Mouse (Mus musculus) MEL (cell line): ENCODE results near the gene Cbarp. TPM values are rescaled to one million over a fixed set of nuclear protein-coding genes. Genes with fewer than 3 reads are reported as not detected.
A peak's percentile ranks its signal among the peaks of the same experiment; 100 is the strongest.

ENCODE experiments used
- DNase-seq: peaks from one replicate; pipeline ENCODE4 v3.0.0; 2011; ENCODE audit warnings: low read depth, low spot score
- H3K27ac ChIP-seq: 2 replicates; pipeline ENCODE4 v1.5.1; 2012; ENCODE audit warnings: low read depth, mild to moderate bottlenecking, control low read depth, low read length, moderate library complexity; ENCODE audit not compliant: control insufficient read depth
- H3K27me3 ChIP-seq, 2 experiments: fragments of 150-350 bp in 1 of 2; sonication (generic) in 1 of 2; 2 replicates each; pipeline ENCODE4 v1.6.1; 2012; ENCODE audit warnings: low read length in 2 of 2, mild to moderate bottlenecking in 2 of 2, improper control_type of control experiment in 1 of 2, moderate library complexity in 1 of 2; ENCODE audit not compliant: insufficient read depth in 2 of 2, control insufficient read depth in 1 of 2
- H3K36me3 ChIP-seq, 2 experiments: 2 replicates each; pipeline ENCODE4 v1.6.1; 2012 to 2014; ENCODE audit warnings: low read length in 2 of 2, improper control_type of control experiment in 1 of 2, inconsistent platforms in 1 of 2, mild to moderate bottlenecking in 1 of 2; ENCODE audit not compliant: insufficient read depth in 2 of 2, control insufficient read depth in 1 of 2
- H3K4me1 ChIP-seq, 2 experiments: fragments of 150-350 bp in 1 of 2; sonication (generic) in 1 of 2; 2 replicates each; pipeline ENCODE4 v1.6.1; 2012; ENCODE audit warnings: low read length in 2 of 2, improper control_type of control experiment in 1 of 2, mild to moderate bottlenecking in 1 of 2; ENCODE audit not compliant: insufficient read depth in 2 of 2, control insufficient read depth in 1 of 2
- H3K4me3 ChIP-seq, 2 experiments: fragments of 150-350 bp in 1 of 2; sonication (generic) in 1 of 2; 2 replicates each; pipeline ENCODE4 v1.5.1; 2012; ENCODE audit warnings: low read depth in 2 of 2, low read length in 2 of 2, mild to moderate bottlenecking in 2 of 2, moderate library complexity in 2 of 2, control low read depth in 1 of 2, improper control_type of control experiment in 1 of 2; ENCODE audit not compliant: control insufficient read depth in 1 of 2, insufficient read depth in 1 of 2
- H3K79me2 ChIP-seq: 2 replicates; pipeline ENCODE4 v1.6.1; 2012; ENCODE audit warnings: mild to moderate bottlenecking, low read length, moderate library complexity; ENCODE audit not compliant: control insufficient read depth, poor library complexity, insufficient read depth
- H3K9ac ChIP-seq: 2 replicates; pipeline ENCODE4 v1.6.1; 2012; ENCODE audit warnings: low read depth, mild to moderate bottlenecking, control low read depth, low read length, moderate library complexity; ENCODE audit not compliant: control insufficient read depth, poor library complexity, severe bottlenecking
- H3K9me3 ChIP-seq: fragments of 150-350 bp; sonication (generic); replicated peaks from 2 replicates; pipeline ENCODE4 v1.6.1; 2012; ENCODE audit warnings: mild to moderate bottlenecking, low read length, improper control_type of control experiment, moderate library complexity; ENCODE audit not compliant: insufficient read depth
- CTCF ChIP-seq, 3 experiments: IDR thresholded peaks in 2 of 3; conservative IDR thresholded peaks in 1 of 3; 2 replicates each; pipeline ENCODE4 v1.5.1; 2011 to 2012; ENCODE audit warnings: low read length in 3 of 3, low read depth in 2 of 3, mild to moderate bottlenecking in 2 of 3, improper control_type of control experiment in 1 of 3, inconsistent platforms in 1 of 3, mixed read lengths in 1 of 3, moderate library complexity in 1 of 3; ENCODE audit not compliant: control insufficient read depth in 1 of 3, insufficient read depth in 1 of 3, poor library complexity in 1 of 3, severe bottlenecking in 1 of 3
- EP300 ChIP-seq, 2 experiments: IDR thresholded peaks; 2 replicates each; pipeline ENCODE4 v1.6.1; 2011; ENCODE audit warnings: improper control_type of control experiment in 2 of 2, low read length in 2 of 2, low read depth in 1 of 2, mild to moderate bottlenecking in 1 of 2
- HCFC1 ChIP-seq: IDR thresholded peaks from 2 replicates; pipeline ENCODE4 v1.6.1; 2012; ENCODE audit warnings: low read depth, mild to moderate bottlenecking, inconsistent platforms, low read length, improper control_type of control experiment, moderate library complexity
- JUND ChIP-seq: IDR thresholded peaks from 2 replicates; pipeline ENCODE4 v1.6.1; 2011; ENCODE audit warnings: low read depth, mild to moderate bottlenecking, improper control_type of control experiment, low read length
- MEF2A ChIP-seq: IDR thresholded peaks from 2 replicates; pipeline ENCODE4 v1.6.1; 2014; ENCODE audit warnings: low read depth, mild to moderate bottlenecking, inconsistent platforms, low read length, improper control_type of control experiment; ENCODE audit not compliant: poor library complexity, insufficient replicate concordance, severe bottlenecking; ENCODE audit errors: extremely low read depth
- MYC ChIP-seq: IDR thresholded peaks from 2 replicates; pipeline ENCODE4 v1.6.1; 2011; ENCODE audit warnings: low read depth, mild to moderate bottlenecking, low read length, improper control_type of control experiment, moderate library complexity
- NELFE ChIP-seq: IDR thresholded peaks from 2 replicates; pipeline ENCODE4 v1.6.1; 2011; ENCODE audit warnings: low read depth, low read length, improper control_type of control experiment
- POLR2AphosphoS2 ChIP-seq: IDR thresholded peaks from 2 replicates; pipeline ENCODE4 v1.6.1; 2011; ENCODE audit warnings: low read length, improper control_type of control experiment
- TAL1 ChIP-seq: IDR thresholded peaks from 2 replicates; pipeline ENCODE4 v1.6.1; 2012; ENCODE audit warnings: mild to moderate bottlenecking, inconsistent platforms, low read length, moderate library complexity, mixed read lengths
- TCF12 ChIP-seq: IDR thresholded peaks from 2 replicates; pipeline ENCODE4 v1.6.1; 2014; ENCODE audit warnings: low read depth, mild to moderate bottlenecking, inconsistent platforms, low read length, improper control_type of control experiment, moderate library complexity
- USF1 ChIP-seq: IDR thresholded peaks from 2 replicates; pipeline ENCODE4 v1.6.1; 2014; ENCODE audit warnings: low read depth, mild to moderate bottlenecking, inconsistent platforms, low read length, improper control_type of control experiment, moderate library complexity
- polyA plus RNA-seq, 2 experiments: library from polyadenylated mRNA; stranded (reverse) in 1 of 2; unstranded in 1 of 2; fragments of >175 nt in 1 of 2; fragments of >200 nt in 1 of 2; gene quantifications; 2 replicates each; pipeline versions ENCODE4 v1.2.1 to v1.2.4; 2012; ENCODE audit warnings: low replicate concordance in 2 of 2, low read depth in 1 of 2; ENCODE audit not compliant: insufficient read length in 2 of 2, insufficient read depth in 1 of 2, missing spikeins in 1 of 2
- total RNA-seq: library from RNA; depleted of rRNA; stranded (reverse); fragments of 300-350 nt; gene quantifications from 2 replicates; pipeline ENCODE4 v1.2.3, GENCODE M21; 2012; rRNA removed

The Cbarp gene
- total and polyA plus RNA-seq, 3 experiments, result 6.8 to 19.3 TPM; not detected in 1

GRCm38 (mm10) chr10:80084817-80085487 lies 55.7 kb downstream of the Cbarp start:
- no peaks in the 10 kb centered on the region for H3K9me3 ChIP-seq
- H3K27me3 ChIP-seq, result no peaks in the 10 kb centered on the region
- no peaks in the 10 kb centered on the region; the same call in 1 of the 2 replicates for H3K79me2 ChIP-seq
- DNase-seq, result no peak
- no peak overlapping the region for H3K4me3 ChIP-seq
- H3K4me1 ChIP-seq, result peaks cover 0 to 10% of the 10 kb centered on the region in 2 experiments; a peak in 2 of 4 replicates
- H3K36me3 ChIP-seq, result peaks cover 3 to 6% of the 10 kb centered on the region in 2 experiments; a peak in 3 of 4 replicates
- H3K27ac ChIP-seq, result no peak overlapping the region
- TF ChIP-seq POLR2AphosphoS2 (no peak), HCFC1 (no peak)
- no peak overlapping the region for H3K9ac ChIP-seq

GRCm38 (mm10) chr10:80081075-80081474 lies 59.6 kb downstream of the Cbarp start:
- H3K4me1 ChIP-seq, result peaks cover 0 to 10% of the 10 kb centered on the region in 2 experiments; a peak in 2 of 4 replicates
- no peaks in the 10 kb centered on the region for H3K27me3 ChIP-seq
- peaks cover 3 to 6% of the 10 kb centered on the region in 2 experiments; a peak in 3 of 4 replicates for H3K36me3 ChIP-seq
- H3K27ac ChIP-seq, result no peak overlapping the region
- no peaks in the 10 kb centered on the region for H3K9me3 ChIP-seq
- no peaks in the 10 kb centered on the region for H3K79me2 ChIP-seq
- no peak overlapping the region for H3K4me3 ChIP-seq
- no peak for DNase-seq
- TF ChIP-seq JUND (no peak), USF1 (peak; percentile 37; the same call in 1 of the 2 replicates), TCF12 (no peak), EP300 (IDR thresholded peaks at IDR 0.05; ENCODE audit: low read depth in 1 of 2, low read length in 2 of 2) (0 out of 4 replicates have a peak, but pooled peaks of 1 of the 2 experiments have one; percentile 7), CTCF (IDR thresholded peaks at IDR 0.05 in 2 of 3, conservative IDR thresholded peaks at IDR 0.05 in 1 of 3; ENCODE audit: control insufficient read depth in 1 of 3, insufficient read depth in 1 of 3, low read depth in 2 of 3, low read length in 3 of 3, poor library complexity in 1 of 3, severe bottlenecking in 1 of 3) (no peak; a peak in 1 of 6 replicates), TAL1 (peak; percentile 61), MEF2A (no peak), NELFE (no peak), HCFC1 (no peak), MYC (no peak)
- no peak overlapping the region for H3K9ac ChIP-seq

Other genes starting within 250 kb of the Cbarp start
Only the 30 nearest of the 33 such genes appear.
- gene Gm26602, start 230.0 kb downstream of the Cbarp start, total RNA-seq, result 5.2 and 10.2 TPM in 2 replicates
- gene Gm26602, start 230.0 kb downstream of the Cbarp start, polyA plus RNA-seq, result 1 to 10 TPM in 1 of 2 experiments, not detected in 1; 4.5 TPM
- gene Kiss1r, start 223.9 kb downstream of the Cbarp start, total RNA-seq, result 9.1 and 10.8 TPM in 2 replicates
- gene Kiss1r, start 223.9 kb downstream of the Cbarp start, polyA plus RNA-seq, result 10 to 100 TPM in 1 of 2 experiments, not detected in 1; 23.5 TPM
- 22.7 and 29.1 TPM in 2 replicates for gene R3hdm4, start 219.6 kb downstream of the Cbarp start, total RNA-seq
- 100 to 1,000 TPM in 1 of 2 experiments, not detected in 1; 105 TPM for gene R3hdm4, start 219.6 kb downstream of the Cbarp start, polyA plus RNA-seq
- 11.8 and 12.5 TPM in 2 replicates for gene Arid3a, start 213.8 kb downstream of the Cbarp start, total RNA-seq
- gene Arid3a, start 213.8 kb downstream of the Cbarp start, polyA plus RNA-seq, result 10 to 100 TPM in 1 of 2 experiments, not detected in 1; 17.2 TPM
- gene Wdr18, start 180.7 kb downstream of the Cbarp start, total RNA-seq, result 94.5 and 107 TPM in 2 replicates
- gene Wdr18, start 180.7 kb downstream of the Cbarp start, polyA plus RNA-seq, result 10 to 100 TPM in 1 of 2 experiments, not detected in 1; 89.5 TPM
- gene Grin3b, start 170.1 kb downstream of the Cbarp start, total RNA-seq, result 0.16 and 0.42 TPM in 2 replicates
- gene Grin3b, start 170.1 kb downstream of the Cbarp start, polyA plus RNA-seq, result 1 to 10 TPM in 1 of 2 experiments, not detected in 1; 1.1 TPM
- 58.2 and 62.0 TPM in 2 replicates for gene Tmem259, start 156.5 kb downstream of the Cbarp start, total RNA-seq
- gene Tmem259, start 156.5 kb downstream of the Cbarp start, polyA plus RNA-seq, result 100 to 1,000 TPM in 1 of 2 experiments, not detected in 1; 150 TPM
- 8.7 and 9.1 TPM in 2 replicates for gene Cnn2, start 152.3 kb downstream of the Cbarp start, total RNA-seq
- gene Cnn2, start 152.3 kb downstream of the Cbarp start, polyA plus RNA-seq, result 10 to 100 TPM in 1 of 2 experiments, not detected in 1; 25.3 TPM
- gene Abca7, start 144.3 kb downstream of the Cbarp start, total RNA-seq, result 7.4 and 7.7 TPM in 2 replicates
- gene Abca7, start 144.3 kb downstream of the Cbarp start, polyA plus RNA-seq, result 10 to 100 TPM in 1 of 2 experiments, not detected in 1; 16.8 TPM
- gene Arhgap45, start 124.2 kb downstream of the Cbarp start, total RNA-seq, result 25.2 and 26.2 TPM in 2 replicates
- 10 to 100 TPM in 1 of 2 experiments, not detected in 1; 53.6 TPM for gene Arhgap45, start 124.2 kb downstream of the Cbarp start, polyA plus RNA-seq
- 156 and 169 TPM in 2 replicates for gene Polr2e, start 101.0 kb downstream of the Cbarp start, total RNA-seq
- 100 to 1,000 TPM; 258 to 279 TPM for gene Polr2e, start 101.0 kb downstream of the Cbarp start, polyA plus RNA-seq
- 422 and 508 TPM in 2 replicates for gene Gpx4, start 93.7 kb downstream of the Cbarp start, total RNA-seq
- 100 to 1,000 TPM in 1 of 2 experiments, not detected in 1; 536 TPM for gene Gpx4, start 93.7 kb downstream of the Cbarp start, polyA plus RNA-seq
- 14.6 and 15.8 TPM in 2 replicates for gene Sbno2, start 35.3 kb downstream of the Cbarp start, total RNA-seq
- gene Sbno2, start 35.3 kb downstream of the Cbarp start, polyA plus RNA-seq, result 10 to 100 TPM in 1 of 2 experiments, not detected in 1; 29.0 TPM
- 77.8 and 108 TPM in 2 replicates for gene Stk11, start 25.0 kb downstream of the Cbarp start, total RNA-seq
- gene Stk11, start 25.0 kb downstream of the Cbarp start, polyA plus RNA-seq, result 100 to 1,000 TPM in 1 of 2 experiments, not detected in 1; 188 TPM
- 308 and 324 TPM in 2 replicates for gene Atp5d, start 2.2 kb downstream of the Cbarp start, total RNA-seq
- gene Atp5d, start 2.2 kb downstream of the Cbarp start, polyA plus RNA-seq, result 100 to 1,000 TPM; 300 to 657 TPM
- 8.1 and 8.3 TPM in 2 replicates for gene Midn, start 7.4 kb upstream of the Cbarp start, total RNA-seq
- 10 to 100 TPM in 1 of 2 experiments, not detected in 1; 26.7 TPM for gene Midn, start 7.4 kb upstream of the Cbarp start, polyA plus RNA-seq
- gene Cirbp, start 25.1 kb upstream of the Cbarp start, total RNA-seq, result 21.2 and 27.2 TPM in 2 replicates
- 10 to 100 TPM in 1 of 2 experiments, not detected in 1; 56.6 TPM for gene Cirbp, start 25.1 kb upstream of the Cbarp start, polyA plus RNA-seq
- gene 1600002K03Rik, start 32.1 kb upstream of the Cbarp start, total RNA-seq, result 16.9 and 17.7 TPM in 2 replicates
- gene 1600002K03Rik, start 32.1 kb upstream of the Cbarp start, polyA plus RNA-seq, result 10 to 100 TPM in 1 of 2 experiments, not detected in 1; 11.4 TPM
- gene Efna2, start 38.6 kb upstream of the Cbarp start, total RNA-seq, result 0.12 TPM in 1 of 2 replicates, not detected in the other
- 1 to 10 TPM in 1 of 2 experiments, not detected in 1; 2.8 TPM for gene Efna2, start 38.6 kb upstream of the Cbarp start, polyA plus RNA-seq
- gene Mum1, start 85.6 kb upstream of the Cbarp start, total RNA-seq, result 34.8 and 35.3 TPM in 2 replicates
- gene Mum1, start 85.6 kb upstream of the Cbarp start, polyA plus RNA-seq, result 10 to 100 TPM; 34.0 to 55.2 TPM
- 341 and 377 TPM in 2 replicates for gene Ndufs7, start 108.3 kb upstream of the Cbarp start, total RNA-seq
- 100 to 1,000 TPM in 1 of 2 experiments, not detected in 1; 458 TPM for gene Ndufs7, start 108.3 kb upstream of the Cbarp start, polyA plus RNA-seq
- gene Gamt, start 120.2 kb upstream of the Cbarp start, total RNA-seq, result 4.1 and 6.0 TPM in 2 replicates
- gene Gamt, start 120.2 kb upstream of the Cbarp start, polyA plus RNA-seq, result 1 to 10 TPM in 1 of 2 experiments, not detected in 1; 8.4 TPM
- gene Dazap1, start 120.7 kb upstream of the Cbarp start, total RNA-seq, result 159 and 166 TPM in 2 replicates
- 100 to 1,000 TPM in 1 of 2 experiments, not detected in 1; 236 TPM for gene Dazap1, start 120.7 kb upstream of the Cbarp start, polyA plus RNA-seq
- 3,963 and 4,320 TPM in 2 replicates for gene Rps15, start 151.6 kb upstream of the Cbarp start, total RNA-seq
- gene Rps15, start 151.6 kb upstream of the Cbarp start, polyA plus RNA-seq, result 1,000 to 10,000 TPM; 1,331 to 3,905 TPM
- gene Apc2, start 155.1 kb upstream of the Cbarp start, total RNA-seq, result 0.39 and 0.58 TPM in 2 replicates
- gene Apc2, start 155.1 kb upstream of the Cbarp start, polyA plus RNA-seq, result 1 to 10 TPM in 1 of 2 experiments, not detected in 1; 1.2 TPM
- 68.9 and 81.5 TPM in 2 replicates for gene 2310011J03Rik, start 179.7 kb upstream of the Cbarp start, total RNA-seq
- gene 2310011J03Rik, start 179.7 kb upstream of the Cbarp start, polyA plus RNA-seq, result 10 to 100 TPM in 1 of 2 experiments, not detected in 1; 65.7 TPM
- gene Pcsk4, start 188.7 kb upstream of the Cbarp start, total RNA-seq, result 6.1 and 6.5 TPM in 2 replicates
- 10 to 100 TPM in 1 of 2 experiments, not detected in 1; 23.1 TPM for gene Pcsk4, start 188.7 kb upstream of the Cbarp start, polyA plus RNA-seq
- 3.1 and 3.2 TPM in 2 replicates for gene Reep6, start 189.1 kb upstream of the Cbarp start, total RNA-seq
- gene Reep6, start 189.1 kb upstream of the Cbarp start, polyA plus RNA-seq, result 10 to 100 TPM in 1 of 2 experiments, not detected in 1; 27.9 TPM
- gene Adamtsl5, start 207.6 kb upstream of the Cbarp start, total RNA-seq, result 2.4 and 3.9 TPM in 2 replicates
- 10 to 100 TPM in 1 of 2 experiments, not detected in 1; 16.5 TPM for gene Adamtsl5, start 207.6 kb upstream of the Cbarp start, polyA plus RNA-seq
- gene Plk5, start 215.6 kb upstream of the Cbarp start, total RNA-seq, result 0.19 TPM in 1 of 2 replicates, not detected in the other
- under 1 TPM in 1 of 2 experiments, not detected in 1; 0.19 TPM for gene Plk5, start 215.6 kb upstream of the Cbarp start, polyA plus RNA-seq